Mouse (Mus musculus) heart, embryonic 16.5 days (tissue): ENCODE results near the gene Ahcyl1. TPM values are rescaled to one million over a fixed set of nuclear protein-coding genes. Genes with fewer than 3 reads are reported as not detected.

Experiments
- ATAC-seq: fragments of 200-750 bp; cut with Nextera tagmentation; replicated peaks from 2 replicates; pipeline ENCODE4 v1.8.0; 2017; ENCODE audit warnings: moderate number of reproducible peaks; ENCODE audit not compliant: insufficient read depth, low FRiP score; ENCODE audit errors: extremely low read depth
- H3K27ac ChIP-seq: fragments of 300-500 bp; sonication (generic); 2 replicates; pipeline ENCODE4 v1.5.1; 2014; ENCODE audit warnings: mild to moderate bottlenecking, low read length, control low read depth, moderate library complexity
- H3K27me3 ChIP-seq: fragments of 300-500 bp; sonication (generic); 2 replicates; pipeline ENCODE4 v1.6.1; 2014; ENCODE audit warnings: low read length, mixed read lengths; ENCODE audit not compliant: control insufficient read depth, insufficient read depth
- H3K36me3 ChIP-seq: fragments of 300-500 bp; sonication (generic); 2 replicates; pipeline ENCODE4 v1.6.1; 2014; ENCODE audit not compliant: control insufficient read depth, insufficient read depth
- H3K4me1 ChIP-seq: fragments of 300-500 bp; sonication (generic); 2 replicates; pipeline ENCODE4 v1.6.1; 2014; ENCODE audit warnings: low read length, mixed read lengths; ENCODE audit not compliant: control insufficient read depth, insufficient read depth
- H3K4me2 ChIP-seq: fragments of 300-500 bp; sonication (generic); 2 replicates; pipeline ENCODE4 v1.6.1; 2014; ENCODE audit warnings: low read depth, mild to moderate bottlenecking, control low read depth, low read length
- H3K4me3 ChIP-seq: fragments of 300-500 bp; sonication (generic); 2 replicates; pipeline ENCODE4 v1.5.1; 2014; ENCODE audit warnings: mild to moderate bottlenecking, control low read depth, low read length
- H3K9ac ChIP-seq: fragments of 300-500 bp; sonication (generic); 2 replicates; pipeline ENCODE4 v1.6.1; 2014; ENCODE audit warnings: low read length, control low read depth
- H3K9me3 ChIP-seq: fragments of 300-500 bp; sonication (generic); replicated peaks from 2 replicates; pipeline ENCODE4 v1.6.1; 2016; ENCODE audit warnings: low read length; ENCODE audit not compliant: control insufficient read depth
- WGBS: fragments of 180-500 bp; shearing (Covaris S2); extraction: QIAGEN DNeasy Blood & Tissue Kit; methylation state at CpG from one replicate; pipeline ENCODE4 v1.1.7; 2014; 5-methylcytosine and 5-hydroxymethylcytosine counted together
- polyA plus RNA-seq: library from polyadenylated mRNA; unstranded; fragments of >200 nt; fragmentation: Nextera tagmentation; extraction: Ambion mirVana; gene quantifications from 2 replicates; pipeline ENCODE4 v1.2.1, GENCODE M21; 2015

Gene Ahcyl1
- polyA plus RNA-seq = 51.9 and 53.2 TPM in 2 replicates

GRCm38 (mm10) chr3:107695948-107696881 lies at the start of gene Ahcyl1:
Gene Ahcyl1, minus strand, starts transcription at chr3:107696560.
- peak; percentile 96 for ATAC-seq
- peaks cover 2% of the 10 kb centered on the region; the same call in 1 of the 2 replicates for H3K27me3 ChIP-seq
- under 1% methylated on average over 93 of the region's 93 CpGs for WGBS
- no peaks in the 10 kb centered on the region for H3K9me3 ChIP-seq
- peak within 1 kb of the TSS; percentile 68 for H3K4me2 ChIP-seq
- H3K27ac ChIP-seq = peak within 1 kb of the TSS; percentile 95
- H3K9ac ChIP-seq = peak within 1 kb of the TSS; percentile 87
- peaks cover 32% of the 10 kb centered on the region for H3K4me1 ChIP-seq
- peak within 1 kb of the TSS; percentile 70 for H3K4me3 ChIP-seq
- H3K36me3 ChIP-seq = no peaks in the 10 kb centered on the region

- Histone ChIP-seq H3K27me3 (no peaks in the 10 kb centered on the region), H3K4me2 (no peak overlapping the region), H3K9me3 (no peaks in the 10 kb centered on the region), H3K4me3 (no peak overlapping the region), H3K27ac (no peak overlapping the region), H3K9ac (no peak overlapping the region), H3K4me1 (peaks cover 23% of the 10 kb centered on the region), H3K36me3 (peaks cover 15% of the 10 kb centered on the region)
- no peak for ATAC-seq
- WGBS = 85% methylated on average over 3 of the region's 3 CpGs
Observed at GRCm38 (mm10) chr3:107746026-107746425, 49.7 kb upstream of the Ahcyl1 start.

GRCm38 (mm10) chr3:107743650-107744049 lies 47.3 kb upstream of the Ahcyl1 start:
- H3K27me3 ChIP-seq = no peaks in the 10 kb centered on the region
- H3K4me1 ChIP-seq = peaks cover 40% of the 10 kb centered on the region
- no peak overlapping the region for H3K27ac ChIP-seq
- H3K4me2 ChIP-seq = no peak overlapping the region
- no peaks in the 10 kb centered on the region for H3K9me3 ChIP-seq
- ATAC-seq = no peak
- 77% methylated on average over 1 of the region's 1 CpGs for WGBS
- peaks cover 10% of the 10 kb centered on the region for H3K36me3 ChIP-seq
- H3K9ac ChIP-seq = no peak overlapping the region
- no peak overlapping the region for H3K4me3 ChIP-seq

DNA sequence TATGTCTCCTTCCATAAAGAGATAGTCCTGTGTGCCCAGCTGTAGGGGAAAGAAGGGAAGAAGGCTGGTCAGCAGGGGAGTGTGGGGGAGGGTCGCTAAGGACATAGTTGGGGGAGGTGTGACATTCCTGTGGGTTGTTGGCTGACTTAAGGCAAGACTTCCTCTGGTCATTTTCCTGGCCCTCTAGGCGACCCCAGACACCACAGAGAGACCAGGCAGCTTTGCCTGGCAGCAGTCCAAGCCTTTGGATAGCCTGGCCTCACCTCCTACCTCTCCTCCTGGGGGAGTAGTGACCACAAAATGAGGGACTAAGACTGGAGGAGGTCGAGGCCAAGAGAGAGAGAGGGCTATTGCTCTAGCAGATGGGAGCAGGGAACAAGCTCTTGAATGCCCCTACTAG lies 46.7 kb upstream of the Ahcyl1 start:
- Histone ChIP-seq H3K4me3 (no peak overlapping the region), H3K27ac (no peak overlapping the region), H3K9me3 (no peaks in the 10 kb centered on the region), H3K27me3 (no peaks in the 10 kb centered on the region), H3K4me2 (no peak overlapping the region), H3K36me3 (peaks cover 7% of the 10 kb centered on the region), H3K4me1 (peaks cover 40% of the 10 kb centered on the region), H3K9ac (no peak overlapping the region)
- 23% methylated on average over 3 of the region's 3 CpGs for WGBS
- no peak for ATAC-seq

GRCm38 (mm10) chr3:107742071-107742710 lies 45.8 kb upstream of the Ahcyl1 start:
- H3K36me3 ChIP-seq = peaks cover 5% of the 10 kb centered on the region; the same call in 1 of the 2 replicates
- H3K4me2 ChIP-seq = no peak overlapping the region
- WGBS = 78% methylated on average over 10 of the region's 10 CpGs
- H3K9me3 ChIP-seq = no peaks in the 10 kb centered on the region
- H3K27ac ChIP-seq = no peak overlapping the region; the same call in 1 of the 2 replicates
- no peaks in the 10 kb centered on the region for H3K27me3 ChIP-seq
- H3K4me3 ChIP-seq = no peak overlapping the region
- ATAC-seq = no peak
- H3K4me1 ChIP-seq = peaks cover 40% of the 10 kb centered on the region
- no peak overlapping the region for H3K9ac ChIP-seq

GRCm38 (mm10) chr3:107741387-107741786 lies 45.0 kb upstream of the Ahcyl1 start:
- H3K4me1 ChIP-seq = peaks cover 40% of the 10 kb centered on the region
- no peak for ATAC-seq
- no peak overlapping the region for H3K4me2 ChIP-seq
- H3K27ac ChIP-seq = peak overlapping the region; percentile 43
- no peak overlapping the region for H3K4me3 ChIP-seq
- peaks cover 5% of the 10 kb centered on the region; the same call in 1 of the 2 replicates for H3K36me3 ChIP-seq
- no peak overlapping the region for H3K9ac ChIP-seq
- no peaks in the 10 kb centered on the region for H3K9me3 ChIP-seq
- no peaks in the 10 kb centered on the region for H3K27me3 ChIP-seq

DNA sequence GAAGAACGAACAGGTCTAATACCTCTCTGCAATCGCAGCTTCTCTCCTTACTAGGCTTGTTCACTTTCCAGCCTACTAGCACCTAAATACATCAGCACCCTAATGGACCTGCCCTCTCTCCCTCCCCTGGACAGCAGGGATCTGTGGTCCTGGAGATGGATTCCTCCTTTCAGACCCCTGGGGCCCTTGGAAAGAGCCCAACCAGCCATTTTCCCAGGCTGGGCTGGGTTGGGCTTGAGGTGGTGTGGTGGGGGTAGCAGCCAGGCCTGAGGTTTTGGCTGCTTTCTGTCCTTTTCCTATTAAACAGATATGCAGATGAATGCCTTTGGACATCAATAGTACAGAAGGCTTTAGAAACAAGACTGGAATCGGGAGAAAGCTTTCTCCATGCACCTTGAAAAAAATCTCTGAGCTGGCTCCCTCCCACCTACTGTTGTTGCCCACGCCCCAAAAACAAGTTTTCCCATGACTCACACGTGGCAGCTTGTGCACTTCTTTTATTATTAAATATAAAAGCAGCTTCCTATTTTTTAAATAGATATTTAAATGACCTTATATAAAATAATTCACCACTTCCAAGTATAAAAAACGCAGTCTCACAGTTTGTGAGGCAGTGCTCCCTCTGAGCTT lies 44.3 kb upstream of the Ahcyl1 start:
- Histone ChIP-seq H3K36me3 (peaks cover 5% of the 10 kb centered on the region; the same call in 1 of the 2 replicates), H3K9ac (peak overlapping the region; percentile 13; the same call in 1 of the 2 replicates), H3K27ac (peak overlapping the region; percentile 59), H3K4me1 (peaks cover 40% of the 10 kb centered on the region), H3K4me3 (no peak overlapping the region), H3K27me3 (no peaks in the 10 kb centered on the region), H3K4me2 (0 out of 2 replicates have a peak overlapping the region, but pooled peaks have one; percentile 9), H3K9me3 (no peaks in the 10 kb centered on the region)
- peak; percentile 89 for ATAC-seq
- 11% methylated on average over 6 of the region's 6 CpGs for WGBS

DNA sequence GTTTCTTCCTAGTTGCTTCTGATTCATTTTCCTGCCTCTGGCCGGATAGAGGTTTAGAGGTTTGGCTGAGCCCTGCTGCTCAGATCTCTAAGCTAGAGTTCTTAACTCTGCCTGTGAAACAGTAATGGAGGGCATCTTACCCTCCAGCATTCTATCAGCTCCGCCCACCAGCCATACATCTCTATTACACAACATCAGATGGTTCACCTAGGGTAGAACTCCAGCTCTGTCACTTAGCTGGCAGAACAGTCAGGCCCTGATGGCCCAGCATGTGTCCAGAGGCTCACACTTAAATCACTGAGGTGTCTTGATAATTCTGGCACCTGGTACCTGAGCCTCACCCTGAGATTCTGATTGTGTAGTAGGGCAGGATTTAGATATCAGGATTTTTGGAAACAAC lies 43.6 kb upstream of the Ahcyl1 start:
- ATAC-seq = no peak
- Histone ChIP-seq H3K4me3 (no peak overlapping the region), H3K36me3 (peaks cover 2% of the 10 kb centered on the region; the same call in 1 of the 2 replicates), H3K4me1 (peaks cover 40% of the 10 kb centered on the region), H3K9me3 (no peaks in the 10 kb centered on the region), H3K27me3 (no peaks in the 10 kb centered on the region), H3K9ac (no peak overlapping the region), H3K27ac (peak overlapping the region; percentile 59), H3K4me2 (no peak overlapping the region)
- 81% methylated on average over 2 of the region's 2 CpGs for WGBS
